9 mouse cellular contexts compared by ENCODE assay signal in genomic region chr11:26437818-26438217, GRCm38 (mm10). TPM values are rescaled to one million over a fixed set of nuclear protein-coding genes. Genes with fewer than 3 reads are reported as not detected.
DNase-seq lines count a peak whose midpoint lies in the region; ATAC-seq lines count a peak whose summit lies in the region.
"Had no signal": no experiment of that assay in that cellular context is flagged by ENCODE, and none has a peak within 500 bp of the region (broad histone marks: within the 10 kb centered on the region; RNA-seq: fewer than 3 reads in every experiment).

No protein-coding gene starts in this region.

- H3K4me3 ChIP-seq in neural tube, embryonic 13.5 days, result no peak overlapping the region

- H3K9ac ChIP-seq in neural tube, embryonic 13.5 days, result no peak overlapping the region

- 0 out of 2 replicates have a peak, but pooled peaks have one; percentile 27 for ATAC-seq in neural tube, embryonic 13.5 days (ENCODE audit: low read depth)
- ATAC-seq in frontal cortex, adult (ENCODE audit: low TSS enrichment), result peak; percentile 94

- no peak overlapping the region for H3K4me2 ChIP-seq in neural tube, embryonic 13.5 days

- 76% methylated on average over 13 of the region's 13 CpGs for WGBS in neural tube, embryonic 13.5 days

- DNase-seq in neural tube, embryonic 10.5 days (ENCODE audit: extremely low spot score, low spot score), result no peak
- DNase-seq in left cerebral cortex, postnatal 14 days (ENCODE audit: low spot score in 2 of 2), result peak; percentile 3 to 18
- peak; percentile 42 to 59 for DNase-seq in thymus, postnatal 36 days
- no peak for DNase-seq in kidney, adult 9 months
- DNase-seq in lung, postnatal 10 days, result no peak
- no peak for DNase-seq in heart, postnatal 25 days (ENCODE audit: low spot score)

- intact Hi-C loops in left cerebral cortex, postnatal 14 days (cut with DNase I), result no loop called here
- intact Hi-C loops in heart, postnatal 25 days (cut with DNase I), result no loop called here

- H3K4me1 ChIP-seq in neural tube, embryonic 13.5 days (replicated peaks), result no peaks in the 10 kb centered on the region

- H3K27me3 ChIP-seq in neural tube, embryonic 13.5 days, result no peaks in the 10 kb centered on the region
- H3K27me3 ChIP-seq: CH12.LX had no signal

- H3K36me3 ChIP-seq in neural tube, embryonic 13.5 days, result no peaks in the 10 kb centered on the region

- H3K9me3 ChIP-seq in neural tube, embryonic 13.5 days, result no peaks in the 10 kb centered on the region

- H3K27ac ChIP-seq in neural tube, embryonic 13.5 days (replicated peaks), result 0 out of 2 replicates have a peak overlapping the region, but pooled peaks have one; percentile 13

RNA-seq across cellular contexts. Expression of gene Fancl, which starts 51.9 kb away (rescaled TPM):
- polyA plus RNA-seq in neural tube, embryonic 13.5 days (2015; fragmentation: Nextera tagmentation; extraction: Ambion mirVana), result 9.9 and 12.5 TPM in 2 replicates
- total RNA-seq in left cerebral cortex, postnatal 14 days (2021), result 10 to 100 TPM in 1 of 2 experiments, 1 to 10 TPM in 1; 8.6 to 10.6 TPM
- 1 to 10 TPM; 7.0 to 7.5 TPM for total RNA-seq in heart, postnatal 25 days (2021)

Comparison
In these comparisons a context has a peak if more than half of its experiments do, and no peak if none do; other contexts are left out.
1. DNase-seq: peak in left cerebral cortex, postnatal 14 days (2 of 2) and thymus, postnatal 36 days (2 of 2); none in neural tube, embryonic 10.5 days (single experiment), kidney, adult 9 months (single experiment), lung, postnatal 10 days (single experiment) and heart, postnatal 25 days (single experiment).